Mouse (Mus musculus) stomach, embryonic 16.5 days (tissue): ENCODE measurements around the gene Set. TPM values are rescaled to one million over a fixed set of nuclear protein-coding genes. Genes with fewer than 3 reads are reported as not detected.

Experiments used
- ATAC-seq: fragments of 200-750 bp; cut with Nextera tagmentation; 2 replicates; pipeline ENCODE4 v1.8.0; 2017; ENCODE audit warnings: moderate number of reproducible peaks, moderate TSS enrichment; ENCODE audit not compliant: insufficient read depth, low FRiP score
- H3K27ac ChIP-seq: fragments of 300-500 bp; sonication (generic); 2 replicates; pipeline ENCODE4 v1.5.1; 2014; ENCODE audit warnings: low read length
- H3K27me3 ChIP-seq: fragments of 300-500 bp; sonication (generic); 2 replicates; pipeline ENCODE4 v1.6.1; 2014; ENCODE audit warnings: low read length, control low read depth, mixed read lengths; ENCODE audit not compliant: control insufficient read depth, insufficient read depth
- H3K36me3 ChIP-seq: fragments of 300-500 bp; sonication (generic); 2 replicates; pipeline ENCODE4 v1.6.1; 2014; ENCODE audit warnings: low read length; ENCODE audit not compliant: control insufficient read depth, insufficient read depth
- H3K4me1 ChIP-seq: fragments of 300-500 bp; sonication (generic); 2 replicates; pipeline ENCODE4 v1.6.1; 2014; ENCODE audit warnings: low read length, control low read depth, mixed read lengths; ENCODE audit not compliant: control insufficient read depth, insufficient read depth
- H3K4me2 ChIP-seq: fragments of 300-500 bp; sonication (generic); 2 replicates; pipeline ENCODE4 v1.6.1; 2014; ENCODE audit warnings: low read depth, low read length, mixed read lengths
- H3K4me3 ChIP-seq: fragments of 300-500 bp; sonication (generic); replicated peaks from 2 replicates; pipeline ENCODE4 v1.5.1; 2014; ENCODE audit warnings: mild to moderate bottlenecking, low read length
- H3K9ac ChIP-seq: fragments of 300-500 bp; sonication (generic); 2 replicates; pipeline ENCODE4 v1.6.1; 2014; ENCODE audit warnings: low read length
- H3K9me3 ChIP-seq: fragments of 300-500 bp; sonication (generic); replicated peaks from 2 replicates; pipeline ENCODE4 v1.6.1; 2016; ENCODE audit warnings: low read length, control low read depth; ENCODE audit not compliant: control insufficient read depth
- WGBS: fragments of 180-500 bp; shearing (Covaris S2); extraction: QIAGEN DNeasy Blood & Tissue Kit; methylation state at CpG from one replicate; pipeline ENCODE4 v1.1.7; 2014; 5-methylcytosine and 5-hydroxymethylcytosine counted together
- polyA plus RNA-seq: library from polyadenylated mRNA; unstranded; fragments of >200 nt; fragmentation: Nextera tagmentation; extraction: Ambion mirVana; gene quantifications from 2 replicates; pipeline ENCODE4 v1.2.1, GENCODE M21; 2015

Gene Set
- 324 and 336 TPM in 2 replicates for polyA plus RNA-seq

GRCm38 (mm10) chr2:30057223-30057904 is at the start of gene Set:
Gene Set (plus strand): TSS chr2:30057378.
- Histone ChIP-seq H3K9ac (no peak within 1 kb of the TSS), H3K36me3 (no peaks in the 10 kb centered on the region), H3K27ac (no peak within 1 kb of the TSS), H3K4me2 (no peak within 1 kb of the TSS), H3K4me1 (no peaks in the 10 kb centered on the region), H3K4me3 (no peak within 1 kb of the TSS), H3K9me3 (no peaks in the 10 kb centered on the region), H3K27me3 (no peaks in the 10 kb centered on the region)
- 41% methylated on average over 11 of the region's 12 CpGs for WGBS
- no peak for ATAC-seq

- WGBS = 42% methylated on average over 1 of the region's 1 CpGs
- H3K36me3 ChIP-seq = peaks cover 66% of the 10 kb centered on the region
Observed at GRCm38 (mm10) chr2:30009101-30009500, 48.1 kb upstream of the Set start.

GRCm38 (mm10) chr2:30010840-30011281 is 46.3 kb upstream of the Set start:
- Histone ChIP-seq H3K9me3 (no peaks in the 10 kb centered on the region), H3K36me3 (peaks cover 59% of the 10 kb centered on the region), H3K4me3 (no peak overlapping the region), H3K27me3 (no peaks in the 10 kb centered on the region), H3K4me1 (no peaks in the 10 kb centered on the region), H3K9ac (no peak overlapping the region), H3K27ac (no peak overlapping the region), H3K4me2 (no peak overlapping the region)
- WGBS = 89% methylated on average over 8 of the region's 8 CpGs
- no peak for ATAC-seq

More at GRCm38 (mm10) chr2:30009101-30009500, 48.1 kb upstream of the Set start:
- Histone ChIP-seq H3K9ac (no peak overlapping the region), H3K27me3 (no peaks in the 10 kb centered on the region), H3K27ac (no peak overlapping the region), H3K4me3 (no peak overlapping the region), H3K4me1 (no peaks in the 10 kb centered on the region), H3K9me3 (no peaks in the 10 kb centered on the region), H3K4me2 (no peak overlapping the region)
- no peak for ATAC-seq

- no peak overlapping the region for H3K4me2 ChIP-seq
- no peak overlapping the region for H3K4me3 ChIP-seq
- 82% methylated on average over 11 of the region's 11 CpGs for WGBS
- H3K9me3 ChIP-seq = no peaks in the 10 kb centered on the region
- H3K27me3 ChIP-seq = no peaks in the 10 kb centered on the region
- H3K9ac ChIP-seq = no peak overlapping the region
- no peak overlapping the region for H3K27ac ChIP-seq
- H3K4me1 ChIP-seq = no peaks in the 10 kb centered on the region
- ATAC-seq = no peak
- peaks cover 42% of the 10 kb centered on the region for H3K36me3 ChIP-seq
Observed at GRCm38 (mm10) chr2:30014326-30014966, 42.7 kb upstream of the Set start.

- Histone ChIP-seq H3K27ac (no peak overlapping the region), H3K9ac (no peak overlapping the region), H3K4me2 (no peak overlapping the region), H3K36me3 (peaks cover 58% of the 10 kb centered on the region), H3K27me3 (no peaks in the 10 kb centered on the region), H3K4me3 (no peak overlapping the region), H3K4me1 (no peaks in the 10 kb centered on the region), H3K9me3 (no peaks in the 10 kb centered on the region)
- 86% methylated on average over 4 of the region's 4 CpGs for WGBS
- ATAC-seq = no peak
Observed at GRCm38 (mm10) chr2:30025454-30025853, 31.7 kb upstream of the Set start.

- Histone ChIP-seq H3K4me3 (no peak overlapping the region), H3K9me3 (no peaks in the 10 kb centered on the region), H3K27me3 (no peaks in the 10 kb centered on the region), H3K9ac (no peak overlapping the region), H3K4me2 (no peak overlapping the region), H3K27ac (no peak overlapping the region), H3K36me3 (peaks cover 58% of the 10 kb centered on the region), H3K4me1 (no peaks in the 10 kb centered on the region)
- WGBS = 91% methylated on average over 5 of the region's 5 CpGs
- ATAC-seq = no peak
Observed at GRCm38 (mm10) chr2:30026997-30027396, 30.2 kb upstream of the Set start.

- Histone ChIP-seq H3K27me3 (no peaks in the 10 kb centered on the region), H3K9me3 (no peaks in the 10 kb centered on the region), H3K4me3 (no peak overlapping the region), H3K36me3 (peaks cover 32% of the 10 kb centered on the region), H3K4me2 (no peak overlapping the region), H3K27ac (no peak overlapping the region), H3K9ac (no peak overlapping the region), H3K4me1 (no peaks in the 10 kb centered on the region)
- no peak for ATAC-seq
- 56% methylated on average over 11 of the region's 11 CpGs for WGBS
Observed at GRCm38 (mm10) chr2:30032244-30032846, 24.8 kb upstream of the Set start.

- H3K9me3 ChIP-seq = no peaks in the 10 kb centered on the region
- H3K9ac ChIP-seq = no peak overlapping the region
- 83% methylated on average over 6 of the region's 6 CpGs for WGBS
- no peak for ATAC-seq
- H3K4me2 ChIP-seq = no peak overlapping the region
- peaks cover 26% of the 10 kb centered on the region for H3K36me3 ChIP-seq
- H3K27me3 ChIP-seq = no peaks in the 10 kb centered on the region
- H3K27ac ChIP-seq = no peak overlapping the region
- H3K4me3 ChIP-seq = no peak overlapping the region
- no peaks in the 10 kb centered on the region for H3K4me1 ChIP-seq
Observed at GRCm38 (mm10) chr2:30032957-30033356, 24.2 kb upstream of the Set start.

GRCm38 (mm10) chr2:30037762-30038161 is 19.4 kb upstream of the Set start:
- Histone ChIP-seq H3K4me1 (no peaks in the 10 kb centered on the region), H3K9me3 (no peaks in the 10 kb centered on the region), H3K9ac (no peak overlapping the region), H3K36me3 (peaks cover 3% of the 10 kb centered on the region; the same call in 1 of the 2 replicates), H3K27me3 (no peaks in the 10 kb centered on the region), H3K4me2 (no peak overlapping the region), H3K27ac (no peak overlapping the region), H3K4me3 (no peak overlapping the region)
- no peak for ATAC-seq
- WGBS = 86% methylated on average over 2 of the region's 2 CpGs
